Mouse (Mus musculus) kidney, postnatal 36 days (tissue): ENCODE measurements around the gene Pfkfb3.
"Not testable (repeated sequence)": the region's sequence is repeated elsewhere in the genome, so short reads cannot be mapped to it uniquely, and the experiment has no call there.

Source experiments
- DNase-seq, 2 experiments: peaks; one replicate each; pipeline ENCODE4 v3.0.0; 2021 to 2022; ENCODE audit warnings: mixed read lengths in 2 of 2

The Pfkfb3 gene

GRCm38 (mm10) chr2:11548508-11548907 lies 5.4 kb downstream of the Pfkfb3 start:
- no peak for DNase-seq

GRCm38 (mm10) chr2:11547609-11548008 lies 6.3 kb downstream of the Pfkfb3 start:
- peak; percentile 21 to 31 for DNase-seq

- DNase-seq: peak; percentile 77 to 79
Observed at GRCm38 (mm10) chr2:11546091-11546490, 7.8 kb downstream of the Pfkfb3 start.

GRCm38 (mm10) chr2:11545380-11545779 lies 8.5 kb downstream of the Pfkfb3 start:
- DNase-seq: peak in 1 of 2 experiments; percentile 28

GRCm38 (mm10) chr2:11544342-11544741 lies 9.5 kb downstream of the Pfkfb3 start:
- DNase-seq: no peak

- DNase-seq: peak in 1 of 2 experiments; percentile 36
Observed at GRCm38 (mm10) chr2:11543158-11543557, 10.7 kb downstream of the Pfkfb3 start.

- DNase-seq: peak; percentile 83 to 92
Observed at GRCm38 (mm10) chr2:11542640-11543039, 11.2 kb downstream of the Pfkfb3 start.

- DNase-seq: no peak
Observed at GRCm38 (mm10) chr2:11542121-11542520, 11.8 kb downstream of the Pfkfb3 start.

GRCm38 (mm10) chr2:11541528-11541927 lies 12.3 kb downstream of the Pfkfb3 start:
- not testable (repeated sequence) for DNase-seq

- peak; percentile 36 to 73 for DNase-seq
Observed at GRCm38 (mm10) chr2:11535966-11536365, 17.9 kb downstream of the Pfkfb3 start.

GRCm38 (mm10) chr2:11535412-11535928 lies 18.4 kb downstream of the Pfkfb3 start:
- peak; percentile 98 to 99 for DNase-seq

GRCm38 (mm10) chr2:11534826-11535225 lies 19.1 kb downstream of the Pfkfb3 start:
- peak; percentile 55 to 83 for DNase-seq

- no peak for DNase-seq
Observed at GRCm38 (mm10) chr2:11530101-11530500, 23.8 kb downstream of the Pfkfb3 start.

- DNase-seq: no peak
Observed at GRCm38 (mm10) chr2:11526063-11526462, 27.8 kb downstream of the Pfkfb3 start.

GRCm38 (mm10) chr2:11524736-11525135 lies 29.1 kb downstream of the Pfkfb3 start:
- DNase-seq: no peak

- DNase-seq: no peak
Observed at GRCm38 (mm10) chr2:11521758-11522157, 32.1 kb downstream of the Pfkfb3 start.

- DNase-seq: no peak
Observed at GRCm38 (mm10) chr2:11520786-11521185, 33.1 kb downstream of the Pfkfb3 start.

- peak in 1 of 2 experiments; percentile 37 for DNase-seq
Observed at GRCm38 (mm10) chr2:11515828-11516227, 38.0 kb downstream of the Pfkfb3 start.

GRCm38 (mm10) chr2:11513057-11513967 lies 40.6 kb downstream of the Pfkfb3 start:
- peak; percentile 65 to 85 for DNase-seq

- no peak for DNase-seq
Observed at GRCm38 (mm10) chr2:11512127-11512526, 41.8 kb downstream of the Pfkfb3 start.

GRCm38 (mm10) chr2:11503736-11504135 lies 50.1 kb downstream of the Pfkfb3 start:
- peak in 1 of 2 experiments; percentile 24 for DNase-seq

GRCm38 (mm10) chr2:11502901-11503431 lies 50.9 kb downstream of the Pfkfb3 start:
- DNase-seq: peak; percentile 78 to 83

GRCm38 (mm10) chr2:11502255-11502765 lies 51.6 kb downstream of the Pfkfb3 start:
- DNase-seq: no peak
